Mouse (Mus musculus) olfactory bulb, adult 2 months (tissue): ENCODE measurements at regions not wholly inside any gene's neighbourhood (a gene's known extent, or its start where the extent isn't known, plus 50 kb on each side); places are given as distances from the start of the nearest gene placed in this dataset.

ENCODE experiments used
- CTCF ChIP-seq: fragments of 200-500 bp; IDR thresholded peaks from 2 replicates; pipeline ENCODE4 v1.5.1; 2012; ENCODE audit warnings: low read depth, mild to moderate bottlenecking, low read length, moderate library complexity; ENCODE audit not compliant: insufficient read depth
- POLR2A ChIP-seq: fragments of 200-500 bp; IDR thresholded peaks from 2 replicates; pipeline ENCODE4 v1.6.1; 2012; ENCODE audit warnings: mild to moderate bottlenecking, low read depth, low read length, moderate library complexity; ENCODE audit not compliant: insufficient read depth

DNA sequence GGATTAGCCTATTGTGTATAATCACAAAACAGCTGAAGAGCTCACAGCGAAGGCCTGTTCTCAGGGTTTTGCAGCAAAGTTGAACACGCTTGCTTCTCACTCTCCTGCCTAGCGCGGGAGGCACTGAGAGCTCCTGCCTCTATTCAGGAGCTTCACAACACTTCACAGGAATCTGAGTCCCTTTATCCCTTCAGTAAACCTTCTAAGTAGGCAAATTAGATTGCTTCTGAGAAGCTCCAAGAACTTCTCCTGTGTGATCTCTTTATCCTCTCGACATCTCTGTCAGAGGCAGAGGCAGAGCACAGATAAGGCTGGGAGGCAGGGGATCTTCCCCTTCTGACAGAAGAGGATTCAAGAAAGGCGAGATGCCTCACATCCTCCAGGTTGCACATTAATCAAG, 488.7 kb upstream of the Adamts16 start:
- TF ChIP-seq POLR2A (no peak), CTCF (no peak)
